Mouse (Mus musculus) forebrain, embryonic 11.5 days (tissue): Measurements from ENCODE around the gene Rtn2. TPM values are rescaled to one million over a fixed set of nuclear protein-coding genes. Genes with fewer than 3 reads are reported as not detected.

Source experiments
- ATAC-seq: fragments of 200-750 bp; cut with Nextera tagmentation; replicated peaks from 2 replicates; pipeline ENCODE4 v1.8.0; 2017; ENCODE audit warnings: moderate TSS enrichment; ENCODE audit not compliant: low FRiP score
- DNase-seq: peaks from one replicate; pipeline ENCODE4 v3.0.0-alpha.2; 2017; ENCODE audit warnings: low spot score
- H3K27ac ChIP-seq: fragments of 300-500 bp; sonication (generic); 2 replicates; pipeline ENCODE4 v1.5.1; 2014; ENCODE audit warnings: low read depth, low read length
- H3K27me3 ChIP-seq: fragments of 300-500 bp; sonication (generic); 2 replicates; pipeline ENCODE4 v1.6.1; 2014; ENCODE audit warnings: mild to moderate bottlenecking, low read length, mixed read lengths; ENCODE audit not compliant: control insufficient read depth, insufficient read depth
- H3K36me3 ChIP-seq: fragments of 300-500 bp; sonication (generic); 2 replicates; pipeline ENCODE4 v1.6.1; 2014; ENCODE audit warnings: mild to moderate bottlenecking, low read length, moderate library complexity, mixed read lengths; ENCODE audit not compliant: control insufficient read depth, insufficient read depth
- H3K4me1 ChIP-seq: fragments of 300-500 bp; sonication (generic); replicated peaks from 2 replicates; pipeline ENCODE4 v1.6.1; 2014; ENCODE audit warnings: low read length, mixed read lengths; ENCODE audit not compliant: control insufficient read depth, insufficient read depth
- H3K4me2 ChIP-seq: fragments of 300-500 bp; sonication (generic); 2 replicates; pipeline ENCODE4 v1.6.1; 2014; ENCODE audit warnings: low read depth, mild to moderate bottlenecking, low read length, moderate library complexity, mixed read lengths; ENCODE audit not compliant: severe bottlenecking
- H3K4me3 ChIP-seq: fragments of 300-500 bp; sonication (generic); 2 replicates; pipeline ENCODE4 v1.5.1; 2014; ENCODE audit warnings: low read depth, low read length
- H3K9ac ChIP-seq: fragments of 300-500 bp; sonication (generic); 2 replicates; pipeline ENCODE4 v1.6.1; 2014; ENCODE audit warnings: low read length
- H3K9me3 ChIP-seq: fragments of 300-500 bp; sonication (generic); 2 replicates; pipeline ENCODE4 v1.6.1; 2016; ENCODE audit warnings: low read length, mixed read lengths; ENCODE audit not compliant: control insufficient read depth
- WGBS: fragments of 180-500 bp; shearing (Covaris S2); extraction: QIAGEN DNeasy Blood & Tissue Kit; methylation state at CpG from one replicate; pipeline ENCODE4 v1.1.7; 2014; 5-methylcytosine and 5-hydroxymethylcytosine counted together
- polyA plus RNA-seq: library from polyadenylated mRNA; unstranded; fragments of >200 nt; fragmentation: Nextera tagmentation; extraction: Ambion mirVana; gene quantifications from 2 replicates; pipeline ENCODE4 v1.2.1, GENCODE M21; 2014

The Rtn2 gene
- polyA plus RNA-seq, 1 experiment from 2014 or later = 47.3 TPM

GRCm38 (mm10) chr7:19316451-19317161, 34.2 kb downstream of the Rtn2 start:
- no peak for DNase-seq
- no peak overlapping the region for H3K27ac ChIP-seq

DNA sequence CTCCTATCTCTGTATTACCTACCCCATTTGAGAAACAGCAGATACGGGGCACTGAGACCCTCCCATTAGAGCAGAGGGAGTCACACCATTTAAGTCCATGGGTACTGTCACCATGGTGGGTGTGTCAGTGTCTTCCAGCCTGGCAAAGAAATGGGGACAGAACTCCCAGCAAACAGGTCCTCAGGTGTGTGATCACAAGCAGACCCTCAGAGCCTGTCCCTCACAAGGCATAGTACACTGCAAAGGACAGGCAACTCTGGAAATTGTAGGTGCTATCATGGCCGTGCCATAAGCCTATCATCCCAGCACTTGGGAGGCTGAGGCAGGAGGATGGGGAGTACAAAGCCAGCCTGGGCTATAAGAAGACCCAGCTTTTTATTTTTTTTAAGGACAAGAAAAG, 35.8 kb downstream of the Rtn2 start:
- no peak for ATAC-seq
- H3K9me3 ChIP-seq = no peaks in the 10 kb centered on the region
- H3K36me3 ChIP-seq = no peaks in the 10 kb centered on the region
- no peak for DNase-seq
- 81% methylated on average over 2 of the region's 2 CpGs for WGBS
- H3K27me3 ChIP-seq = no peaks in the 10 kb centered on the region
- no peak overlapping the region for H3K4me2 ChIP-seq
- H3K4me3 ChIP-seq = no peak overlapping the region
- H3K4me1 ChIP-seq = peaks cover 3% of the 10 kb centered on the region; the same call in 1 of the 2 replicates
- H3K27ac ChIP-seq = no peak overlapping the region
- H3K9ac ChIP-seq = no peak overlapping the region

More at GRCm38 (mm10) chr7:19316451-19317161, 34.2 kb downstream of the Rtn2 start:
- H3K36me3 ChIP-seq = no peaks in the 10 kb centered on the region
- WGBS = 51% methylated on average over 14 of the region's 14 CpGs
- H3K4me3 ChIP-seq = no peak overlapping the region
- H3K9ac ChIP-seq = no peak overlapping the region
- no peak overlapping the region for H3K4me2 ChIP-seq
- peaks cover 3% of the 10 kb centered on the region; the same call in 1 of the 2 replicates for H3K4me1 ChIP-seq
- no peak for ATAC-seq
- H3K27me3 ChIP-seq = no peaks in the 10 kb centered on the region
- H3K9me3 ChIP-seq = no peaks in the 10 kb centered on the region

- Histone ChIP-seq H3K27me3 (no peaks in the 10 kb centered on the region), H3K9me3 (no peaks in the 10 kb centered on the region), H3K4me3 (no peak overlapping the region), H3K36me3 (no peaks in the 10 kb centered on the region), H3K9ac (no peak overlapping the region), H3K4me2 (no peak overlapping the region), H3K4me1 (peaks cover 3% of the 10 kb centered on the region; the same call in 1 of the 2 replicates), H3K27ac (no peak overlapping the region)
- WGBS = 78% methylated on average over 7 of the region's 7 CpGs
- DNase-seq (no peak), ATAC-seq (no peak)
Observed at GRCm38 (mm10) chr7:19318676-19319075, 36.3 kb downstream of the Rtn2 start.

GRCm38 (mm10) chr7:19319458-19319857, 37.0 kb downstream of the Rtn2 start:
- Histone ChIP-seq H3K27ac (no peak overlapping the region), H3K36me3 (no peaks in the 10 kb centered on the region), H3K27me3 (no peaks in the 10 kb centered on the region), H3K4me3 (peak overlapping the region; percentile 35), H3K4me2 (peak overlapping the region; percentile 74), H3K9me3 (no peaks in the 10 kb centered on the region), H3K4me1 (peaks cover 3% of the 10 kb centered on the region; the same call in 1 of the 2 replicates), H3K9ac (peak overlapping the region; percentile 35; the same call in 1 of the 2 replicates)
- WGBS = 18% methylated on average over 9 of the region's 9 CpGs
- no peak for DNase-seq
- ATAC-seq = peak; percentile 57

- 0% methylated on average over 41 of the region's 41 CpGs for WGBS
- no peak overlapping the region for H3K27ac ChIP-seq
Observed at GRCm38 (mm10) chr7:19319906-19320305, 37.5 kb downstream of the Rtn2 start.

DNA sequence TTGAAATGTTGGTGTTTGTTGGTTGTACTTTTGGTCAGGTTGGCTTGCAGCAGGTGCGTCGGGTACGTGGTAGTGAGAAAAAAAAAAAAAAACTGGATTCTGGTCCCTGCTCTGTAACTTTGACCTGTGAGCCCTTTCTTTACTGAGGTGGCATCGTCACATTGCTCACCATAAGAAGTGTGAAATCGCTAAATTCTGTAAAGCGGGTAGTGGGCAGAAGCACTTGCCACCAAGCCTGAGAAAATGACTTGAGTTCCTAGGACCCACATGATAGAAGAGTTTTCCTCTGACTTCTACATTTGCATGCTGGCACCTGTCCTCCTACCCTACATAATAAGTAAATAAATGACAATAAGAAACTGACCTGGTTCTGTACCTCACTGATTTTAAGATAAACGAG, 38.2 kb downstream of the Rtn2 start:
- Histone ChIP-seq H3K4me1 (peaks cover 3% of the 10 kb centered on the region; the same call in 1 of the 2 replicates), H3K4me3 (no peak overlapping the region), H3K9ac (no peak overlapping the region), H3K36me3 (no peaks in the 10 kb centered on the region), H3K9me3 (no peaks in the 10 kb centered on the region), H3K27ac (no peak overlapping the region), H3K27me3 (no peaks in the 10 kb centered on the region), H3K4me2 (no peak overlapping the region)
- ATAC-seq = no peak
- DNase-seq = no peak
- WGBS = 48% methylated on average over 7 of the region's 7 CpGs

More at GRCm38 (mm10) chr7:19319906-19320305, 37.5 kb downstream of the Rtn2 start:
- ATAC-seq = peak; percentile 97
- H3K9me3 ChIP-seq = no peaks in the 10 kb centered on the region
- H3K9ac ChIP-seq = peak overlapping the region; percentile 35; the same call in 1 of the 2 replicates
- H3K36me3 ChIP-seq = no peaks in the 10 kb centered on the region
- no peaks in the 10 kb centered on the region for H3K27me3 ChIP-seq
- H3K4me3 ChIP-seq = peak overlapping the region; percentile 35
- DNase-seq = peak; percentile 98
- H3K4me1 ChIP-seq = peaks cover 3% of the 10 kb centered on the region; the same call in 1 of the 2 replicates
- H3K4me2 ChIP-seq = peak overlapping the region; percentile 74

DNA sequence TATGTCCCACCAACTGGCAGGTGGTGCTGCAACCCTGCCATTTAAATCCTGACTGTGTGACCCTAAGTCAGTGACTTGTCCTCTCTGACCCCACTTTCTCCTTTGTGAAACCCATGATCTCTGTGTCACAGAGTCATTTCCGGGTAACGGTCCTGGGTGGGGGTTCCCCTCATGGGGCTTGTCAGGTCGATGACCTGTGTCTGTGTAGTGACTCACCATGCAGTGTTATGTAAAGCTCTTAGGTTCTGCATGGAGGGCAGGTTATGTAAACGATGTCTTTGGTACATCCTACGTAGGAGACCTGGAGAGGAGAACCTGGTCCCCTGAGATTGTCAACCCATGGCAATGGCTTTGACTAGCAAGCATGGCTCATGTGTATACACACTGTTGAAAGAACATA, 39.0 kb downstream of the Rtn2 start:
- peaks cover 4% of the 10 kb centered on the region; the same call in 1 of the 2 replicates for H3K4me1 ChIP-seq
- ATAC-seq = no peak
- no peak overlapping the region for H3K9ac ChIP-seq
- no peak overlapping the region for H3K27ac ChIP-seq
- DNase-seq = no peak
- no peaks in the 10 kb centered on the region for H3K36me3 ChIP-seq
- WGBS = 75% methylated on average over 5 of the region's 5 CpGs
- no peaks in the 10 kb centered on the region for H3K9me3 ChIP-seq
- no peak overlapping the region for H3K4me3 ChIP-seq
- no peaks in the 10 kb centered on the region for H3K27me3 ChIP-seq
- H3K4me2 ChIP-seq = no peak overlapping the region

DNA sequence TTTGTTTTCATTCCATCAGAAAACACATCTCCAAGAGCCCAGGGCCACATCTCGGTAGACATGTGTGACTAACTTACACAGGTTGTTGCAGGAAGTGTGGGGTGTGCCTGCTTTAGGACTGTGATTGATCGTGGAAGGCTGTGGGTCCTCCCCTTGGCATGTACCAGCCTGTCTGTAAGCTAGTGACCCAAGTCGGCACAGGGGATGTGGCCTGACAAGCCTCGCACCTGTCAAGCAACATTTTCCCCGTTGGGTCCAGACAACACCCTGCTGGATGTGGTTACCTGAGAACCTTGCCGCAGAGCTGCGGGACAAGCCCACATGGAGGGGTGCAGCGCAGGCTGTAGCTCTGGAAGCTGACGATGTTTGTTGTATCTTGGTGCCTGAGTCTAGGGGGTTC, 40.1 kb downstream of the Rtn2 start:
- Histone ChIP-seq H3K27me3 (no peaks in the 10 kb centered on the region), H3K4me1 (peaks cover 11% of the 10 kb centered on the region; the same call in 1 of the 2 replicates), H3K4me3 (no peak overlapping the region), H3K9me3 (no peaks in the 10 kb centered on the region), H3K36me3 (no peaks in the 10 kb centered on the region), H3K9ac (no peak overlapping the region), H3K4me2 (no peak overlapping the region), H3K27ac (no peak overlapping the region)
- 61% methylated on average over 9 of the region's 9 CpGs for WGBS
- DNase-seq (no peak), ATAC-seq (no peak)

- H3K27ac ChIP-seq = no peak overlapping the region
- ATAC-seq = no peak
Observed at GRCm38 (mm10) chr7:19324221-19324620, 41.8 kb downstream of the Rtn2 start.

More at GRCm38 (mm10) chr7:19324221-19324620, 41.8 kb downstream of the Rtn2 start:
- Histone ChIP-seq H3K4me2 (no peak overlapping the region), H3K4me3 (no peak overlapping the region), H3K9me3 (no peaks in the 10 kb centered on the region), H3K9ac (no peak overlapping the region), H3K27me3 (no peaks in the 10 kb centered on the region), H3K36me3 (no peaks in the 10 kb centered on the region), H3K4me1 (peaks cover 15% of the 10 kb centered on the region; the same call in 1 of the 2 replicates)
- no peak for DNase-seq
- WGBS = 87% methylated on average over 11 of the region's 11 CpGs
